ENCODE assay signal across 8 mouse cellular contexts in the genomic region with DNA sequence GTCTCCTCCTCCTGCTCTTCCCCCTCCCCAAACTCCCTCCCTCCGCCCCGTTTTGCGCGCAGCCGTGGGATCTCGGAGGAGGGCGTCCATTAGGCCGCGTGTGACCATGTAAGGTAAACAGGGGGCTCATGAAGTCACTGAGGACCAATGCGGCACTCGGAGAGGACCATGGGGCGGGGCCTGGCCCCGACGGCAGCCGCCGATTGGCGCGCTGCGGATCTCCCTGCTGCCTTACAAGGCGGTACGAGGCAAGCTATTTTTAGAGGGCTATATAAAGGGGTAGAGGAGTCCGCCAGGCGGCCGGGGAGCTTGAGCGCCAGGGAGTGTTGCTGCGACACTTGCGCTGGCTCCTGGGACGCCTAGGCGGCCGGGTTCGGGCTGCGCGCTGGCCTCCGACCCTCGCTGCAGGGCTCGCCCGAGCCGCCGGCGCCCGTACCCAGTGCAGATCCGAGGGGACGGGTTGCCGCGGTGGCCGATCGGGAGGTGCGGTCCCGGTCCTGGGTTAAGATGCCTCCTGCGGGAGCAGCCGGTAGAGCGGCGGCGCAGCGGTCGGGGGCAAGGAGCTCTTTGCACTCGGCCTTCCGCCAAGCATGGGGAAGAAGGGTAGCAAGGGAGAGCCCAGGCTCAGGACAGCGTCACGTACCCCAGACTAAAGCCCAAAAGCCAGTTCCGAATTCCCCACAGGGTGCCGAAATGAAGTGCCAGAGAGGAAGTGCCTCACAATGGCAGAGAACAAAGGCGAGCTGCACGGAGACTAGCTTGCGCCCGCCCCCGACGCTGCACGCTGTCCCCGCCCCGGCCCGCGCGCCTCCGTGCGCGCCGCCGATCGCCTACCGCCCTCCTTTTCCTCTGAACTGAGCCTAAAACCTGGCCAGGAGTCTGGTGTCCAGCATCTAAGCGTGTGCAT. TPM values are rescaled to one million over a fixed set of nuclear protein-coding genes. Genes with fewer than 3 reads are reported as not detected.
DNase-seq lines count a peak whose midpoint lies in the region; ATAC-seq and TF ChIP-seq lines count a peak whose summit lies in the region.

TSS of gene Klf7 (minus strand) at position 724 of the 907 bp plus-strand sequence.

- no peaks in the 10 kb centered on the region for H3K27me3 ChIP-seq in MEL (ENCODE audit: control insufficient read depth in 1 of 2, insufficient read depth in 2 of 2, low read length in 2 of 2)
- no peaks in the 10 kb centered on the region for H3K27me3 ChIP-seq in cerebellum, adult 2 months (ENCODE audit: control insufficient read depth, insufficient read depth, low read length)
- no peaks in the 10 kb centered on the region for H3K27me3 ChIP-seq in forebrain, postnatal 0 days (ENCODE audit: insufficient read depth, low read length)
- H3K27me3 ChIP-seq in lung, embryonic 15.5 days = no peaks in the 10 kb centered on the region

- TF ChIP-seq POLR2A in MEL (IDR thresholded peaks at IDR 0.05; ENCODE audit: control insufficient read depth in 1 of 2, insufficient read depth in 1 of 2, low read depth in 1 of 2, low read length in 2 of 2, poor library complexity in 1 of 2) = peak; percentile 69 to 93; a peak in 3 of 4 replicates
- TF ChIP-seq POLR2A in cerebellum, adult 2 months (IDR thresholded peaks at IDR 0.05; ENCODE audit: borderline replicate concordance, insufficient read depth, low read length) = peak; percentile 98

- ATAC-seq in forebrain, postnatal 0 days = peak; percentile 97
- peak; percentile 98 for ATAC-seq in lung, embryonic 15.5 days (ENCODE audit: borderline replicate concordance, extremely low read depth, low FRiP score, low TSS enrichment)

- H3K9me3 ChIP-seq in MEL (replicated peaks; ENCODE audit: insufficient read depth, low read length) = no peaks in the 10 kb centered on the region
- H3K9me3 ChIP-seq in forebrain, postnatal 0 days (ENCODE audit: low read length) = no peaks in the 10 kb centered on the region
- no peaks in the 10 kb centered on the region for H3K9me3 ChIP-seq in lung, embryonic 15.5 days

- peak; percentile 98 for DNase-seq in MEL (ENCODE audit: low read depth, low spot score)
- peak; percentile 98 to 100 for DNase-seq in cerebellum, adult 2 months
- DNase-seq in forebrain, postnatal 0 days = peak; percentile 99
- DNase-seq in heart, postnatal 4 days = peak; percentile 97
- DNase-seq in layer of hippocampus, adult 8-10 months (ENCODE audit: low spot score in 2 of 2) = peak; percentile 98 to 100
- DNase-seq in ovary, adult 18-20 months (ENCODE audit: low spot score) = peak; percentile 99
- DNase-seq in thymus, postnatal 0 days (ENCODE audit: low spot score) = peak; percentile 99

- H3K9ac ChIP-seq in MEL (ENCODE audit: control insufficient read depth, low read depth, low read length, poor library complexity, severe bottlenecking) = peak within 1 kb of the TSS; percentile 92
- H3K9ac ChIP-seq in forebrain, postnatal 0 days = peak within 1 kb of the TSS; percentile 100
- H3K9ac ChIP-seq in lung, embryonic 15.5 days = peak within 1 kb of the TSS; percentile 100

- peaks cover 10% of the 10 kb centered on the region for H3K79me2 ChIP-seq in MEL (ENCODE audit: control insufficient read depth, insufficient read depth, low read length, poor library complexity)

- TF ChIP-seq RAD21 in MEL (IDR thresholded peaks at IDR 0.05; ENCODE audit: low read depth, low read length) = no peak

- TF ChIP-seq EP300 in MEL (IDR thresholded peaks at IDR 0.05; ENCODE audit: low read depth in 1 of 2, low read length in 2 of 2) = no peak; a peak in 1 of 4 replicates

- peak within 1 kb of the TSS; percentile 94 for H3K27ac ChIP-seq in MEL (ENCODE audit: control insufficient read depth, low read depth, low read length)
- H3K27ac ChIP-seq in cerebellum, adult 2 months (ENCODE audit: insufficient read depth, low read length) = peak within 1 kb of the TSS; percentile 99
- H3K27ac ChIP-seq in forebrain, postnatal 0 days (ENCODE audit: low read depth, low read length) = peak within 1 kb of the TSS; percentile 100
- peak within 1 kb of the TSS; percentile 100 for H3K27ac ChIP-seq in lung, embryonic 15.5 days

- no peak; a peak in 1 of 6 replicates for TF ChIP-seq CTCF in MEL (IDR thresholded peaks at IDR 0.05 in 2 of 3, conservative IDR thresholded peaks at IDR 0.05 in 1 of 3; ENCODE audit: control insufficient read depth in 1 of 3, insufficient read depth in 1 of 3, low read depth in 2 of 3, low read length in 3 of 3, poor library complexity in 1 of 3, severe bottlenecking in 1 of 3)
- TF ChIP-seq CTCF in cerebellum, adult 2 months (IDR thresholded peaks at IDR 0.05; ENCODE audit: borderline replicate concordance, insufficient read depth, low read depth, low read length) = 0 out of 2 replicates have a peak, but pooled peaks have one; percentile 21
- TF ChIP-seq CTCF in forebrain, postnatal 0 days (IDR thresholded peaks at IDR 0.05; ENCODE audit: low read depth) = peak; percentile 62

- under 1% methylated on average over 81 of the region's 82 CpGs for WGBS in cerebellum, adult 2 months
- under 1% methylated on average over 82 of the region's 82 CpGs for WGBS in forebrain, postnatal 0 days
- 1% methylated on average over 81 of the region's 82 CpGs for WGBS in lung, embryonic 15.5 days

- H3K4me3 ChIP-seq in MEL (ENCODE audit: control insufficient read depth in 1 of 2, insufficient read depth in 1 of 2, low read depth in 2 of 2, low read length in 2 of 2) = peak within 1 kb of the TSS; percentile 93 to 95
- peak within 1 kb of the TSS; percentile 99 for H3K4me3 ChIP-seq in cerebellum, adult 2 months (replicated peaks; ENCODE audit: insufficient read depth, low read depth, low read length)
- peak within 1 kb of the TSS; percentile 82 for H3K4me3 ChIP-seq in forebrain, postnatal 0 days (ENCODE audit: low read depth, low read length)
- H3K4me3 ChIP-seq in lung, embryonic 15.5 days = peak within 1 kb of the TSS; percentile 85

- peaks cover 12 to 28% of the 10 kb centered on the region in 2 experiments for H3K4me1 ChIP-seq in MEL (ENCODE audit: control insufficient read depth in 1 of 2, insufficient read depth in 2 of 2, low read length in 2 of 2)
- H3K4me1 ChIP-seq in cerebellum, adult 2 months (ENCODE audit: control insufficient read depth, insufficient read depth, low read length) = peaks cover 2% of the 10 kb centered on the region; the same call in 1 of the 2 replicates
- 0 out of 2 replicates have a peak, but pooled peaks cover 12% of the 10 kb centered on the region for H3K4me1 ChIP-seq in forebrain, postnatal 0 days (ENCODE audit: insufficient read depth)
- H3K4me1 ChIP-seq in lung, embryonic 15.5 days = peaks cover 31% of the 10 kb centered on the region

- peaks cover 0 to 29% of the 10 kb centered on the region in 2 experiments; a peak in 2 of 4 replicates for H3K36me3 ChIP-seq in MEL (ENCODE audit: control insufficient read depth in 1 of 2, insufficient read depth in 2 of 2, low read length in 2 of 2)
- no peaks in the 10 kb centered on the region for H3K36me3 ChIP-seq in forebrain, postnatal 0 days (ENCODE audit: insufficient read depth)
- H3K36me3 ChIP-seq in lung, embryonic 15.5 days = no peaks in the 10 kb centered on the region

- H3K4me2 ChIP-seq in forebrain, postnatal 0 days (ENCODE audit: low read depth) = peak within 1 kb of the TSS; percentile 87
- peak within 1 kb of the TSS; percentile 68 for H3K4me2 ChIP-seq in lung, embryonic 15.5 days

TF ChIP-seq in MEL, 35 proteins besides CTCF, POLR2A, EP300 and RAD21 (continues in another document):
- 0 out of 2 replicates have a peak, but pooled peaks have one; percentile 0 for TF ChIP-seq MYC (IDR thresholded peaks at IDR 0.05; ENCODE audit: low read depth, low read length)
- TF ChIP-seq TAL1 (IDR thresholded peaks at IDR 0.05; ENCODE audit: low read length) = no peak
- TF ChIP-seq TCF12 (IDR thresholded peaks at IDR 0.05; ENCODE audit: low read depth, low read length) = peak; percentile 65
- no peak for TF ChIP-seq GABPA (IDR thresholded peaks at IDR 0.05; ENCODE audit: low read depth, low read length)
- no peak for TF ChIP-seq MYB (IDR thresholded peaks at IDR 0.05; ENCODE audit: low read depth, low read length)
- no peak; the same call in 1 of the 2 replicates for TF ChIP-seq POLR2AphosphoS5 (IDR thresholded peaks at IDR 0.05; ENCODE audit: borderline replicate concordance, low read depth, low read length)
- no peak for TF ChIP-seq MAFK (IDR thresholded peaks at IDR 0.05; ENCODE audit: borderline replicate concordance, low read depth, low read length)
- TF ChIP-seq MXI1 (IDR thresholded peaks at IDR 0.05; ENCODE audit: low read depth, low read length) = peak; percentile 76
- no peak for TF ChIP-seq BHLHE40 (IDR thresholded peaks at IDR 0.05; ENCODE audit: borderline replicate concordance, low read depth, low read length)
- TF ChIP-seq MEF2A (IDR thresholded peaks at IDR 0.05; ENCODE audit: extremely low read depth, insufficient replicate concordance, low read depth, low read length, poor library complexity, severe bottlenecking) = peak; percentile 94
- TF ChIP-seq CHD1 (IDR thresholded peaks at IDR 0.05; ENCODE audit: low read depth, low read length) = no peak
- TF ChIP-seq HCFC1 (IDR thresholded peaks at IDR 0.05; ENCODE audit: low read depth, low read length) = peak; percentile 40
- peak; percentile 42; the same call in 1 of the 2 replicates for TF ChIP-seq ELF1 (IDR thresholded peaks at IDR 0.05; ENCODE audit: low read depth, low read length)
- TF ChIP-seq MAX (IDR thresholded peaks at IDR 0.05; ENCODE audit: low read length) = peak; percentile 46
- no peak for TF ChIP-seq SMC3 (IDR thresholded peaks at IDR 0.05; ENCODE audit: low read depth, low read length)
- TF ChIP-seq UBTF (IDR thresholded peaks at IDR 0.05; ENCODE audit: borderline replicate concordance, insufficient read depth, low read depth, low read length) = no peak
- TF ChIP-seq POLR2AphosphoS2 (IDR thresholded peaks at IDR 0.05; ENCODE audit: low read length) = peak; percentile 93
- no peak for TF ChIP-seq JUND (IDR thresholded peaks at IDR 0.05; ENCODE audit: low read depth, low read length)
- TF ChIP-seq USF1 (IDR thresholded peaks at IDR 0.05; ENCODE audit: low read depth, low read length) = peak; percentile 41; the same call in 1 of the 2 replicates

RNA-seq across cellular contexts. Expression of gene Klf7, which starts in this region (rescaled TPM):
- 1.6 and 2.7 TPM in 2 replicates for total RNA-seq in MEL (2012; rRNA removed)
- polyA plus RNA-seq in MEL (2012; ENCODE audit: insufficient read depth in 1 of 2, insufficient read length in 2 of 2, low read depth in 1 of 2, low replicate concordance in 2 of 2, missing spikeins in 1 of 2) = 1 to 10 TPM in 1 of 2 experiments, not detected in 1; 3.1 TPM
- 19.7 and 21.5 TPM in 2 replicates for polyA plus RNA-seq in cerebellum, adult 2 months (2012; rRNA removed)
- total RNA-seq in forebrain, postnatal 0 days (2014; rRNA removed) = 51.4 and 61.5 TPM in 2 replicates
- polyA plus RNA-seq in forebrain, postnatal 0 days (2015; fragmentation: Nextera tagmentation; extraction: Ambion mirVana) = 98.1 and 154 TPM in 2 replicates
- 10 to 100 TPM; 29.4 to 29.6 TPM for total RNA-seq in heart, postnatal 4 days (2021)
- 10 to 100 TPM; 28.0 to 43.8 (median 32.3) TPM for total RNA-seq in layer of hippocampus, adult 8-10 months (2022)
- 23.8 and 23.9 TPM in 2 replicates for polyA plus RNA-seq in lung, embryonic 15.5 days (2015; fragmentation: Nextera tagmentation; extraction: Ambion mirVana)
- 22.0 and 31.2 TPM in 2 replicates for polyA plus RNA-seq in thymus, postnatal 0 days (2015; fragmentation: Nextera tagmentation; extraction: Ambion mirVana)

Comparison
In these comparisons a context has a peak if more than half of its experiments do, and no peak if none do; other contexts are left out.
1. Peak in every context shown above with its lines: DNase-seq, ATAC-seq, H3K4me3 ChIP-seq and H3K27ac ChIP-seq.
2. CTCF ChIP-seq: peak in cerebellum, adult 2 months (single experiment) and forebrain, postnatal 0 days (single experiment); none in MEL (0 of 3).